Mouse (Mus musculus): ENCODE measurements around the gene Nt5e.

DNA sequence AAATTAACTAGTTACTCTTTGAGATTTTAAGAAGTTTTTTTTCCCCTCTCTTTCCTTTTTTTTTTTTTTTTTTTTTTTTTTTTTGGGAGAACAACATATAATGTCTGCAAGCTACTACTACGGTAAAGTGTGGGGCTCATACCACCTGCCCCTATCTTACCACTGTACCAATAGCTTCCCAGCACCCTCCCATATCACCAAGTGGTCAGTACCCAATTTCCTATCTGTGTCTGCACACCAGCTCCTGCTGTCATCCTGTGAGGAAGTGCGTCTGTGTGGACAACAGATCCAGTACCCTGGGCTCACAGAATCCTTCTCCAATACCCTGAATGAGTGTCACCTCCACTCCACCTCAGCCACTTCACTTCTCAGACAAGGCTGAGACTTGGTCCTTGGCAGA is 32.1 kb downstream of the Nt5e start:
- TF ChIP-seq CTCF (IDR thresholded peaks at IDR 0.05; ENCODE audit: low read depth) (no peak), EP300 (IDR thresholded peaks at IDR 0.05; ENCODE audit: low read depth) (no peak)
